Mouse (Mus musculus): ENCODE data around the gene Lnpep. TPM values are rescaled to one million over a fixed set of nuclear protein-coding genes. Genes with fewer than 3 reads are reported as not detected.
"Not testable (repeated sequence)": the region's sequence is repeated elsewhere in the genome, so short reads cannot be mapped to it uniquely, and the experiment has no call there.

The Lnpep gene
- polyA plus RNA-seq, 1 experiment from 2014 or later, result 12.7 TPM

GRCm38 (mm10) chr17:17628237-17628879 is 3.5 kb upstream of the Lnpep start:
- H3K27ac ChIP-seq (ENCODE audit: low read length); H3K9me3 ChIP-seq (replicated peaks; ENCODE audit: control insufficient read depth, low read length); H3K9ac ChIP-seq (ENCODE audit: low read length); H3K36me3 ChIP-seq (ENCODE audit: control insufficient read depth, insufficient read depth); H3K27me3 ChIP-seq (ENCODE audit: control insufficient read depth, insufficient read depth, low read length); H3K4me3 ChIP-seq (ENCODE audit: low read length); H3K4me1 ChIP-seq (ENCODE audit: control insufficient read depth, insufficient read depth, low read length); ATAC-seq (replicated peaks; ENCODE audit: extremely low read depth, insufficient read depth, low FRiP score); H3K4me2 ChIP-seq (ENCODE audit: low read depth, low read length): not testable (repeated sequence)
- WGBS, result 94% methylated on average over 7 of the region's 7 CpGs

GRCm38 (mm10) chr17:17627558-17627957 is 2.7 kb upstream of the Lnpep start:
- no peak overlapping the region for H3K9ac ChIP-seq (ENCODE audit: low read length)
- no peak overlapping the region for H3K4me3 ChIP-seq (ENCODE audit: low read length)
- H3K4me1 ChIP-seq (ENCODE audit: control insufficient read depth, insufficient read depth, low read length), result peaks cover 10% of the 10 kb centered on the region
- no peaks in the 10 kb centered on the region for H3K27me3 ChIP-seq (ENCODE audit: control insufficient read depth, insufficient read depth, low read length)
- WGBS, result 87% methylated on average over 2 of the region's 2 CpGs
- no peaks in the 10 kb centered on the region for H3K9me3 ChIP-seq (replicated peaks; ENCODE audit: control insufficient read depth, low read length)
- no peak for ATAC-seq (replicated peaks; ENCODE audit: extremely low read depth, insufficient read depth, low FRiP score)
- H3K4me2 ChIP-seq (ENCODE audit: low read depth, low read length), result no peak overlapping the region
- H3K36me3 ChIP-seq (ENCODE audit: control insufficient read depth, insufficient read depth), result no peaks in the 10 kb centered on the region
- no peak overlapping the region for H3K27ac ChIP-seq (ENCODE audit: low read length)

- peak overlapping the region; percentile 100 for H3K27ac ChIP-seq (ENCODE audit: low read length)
- H3K9me3 ChIP-seq (replicated peaks; ENCODE audit: control insufficient read depth, low read length), result no peaks in the 10 kb centered on the region
- H3K27me3 ChIP-seq (ENCODE audit: control insufficient read depth, insufficient read depth, low read length), result no peaks in the 10 kb centered on the region
- WGBS, result 25% methylated on average over 7 of the region's 7 CpGs
- peak overlapping the region; percentile 73 for H3K4me2 ChIP-seq (ENCODE audit: low read depth, low read length)
- ATAC-seq (replicated peaks; ENCODE audit: extremely low read depth, insufficient read depth, low FRiP score), result no peak
- no peaks in the 10 kb centered on the region for H3K36me3 ChIP-seq (ENCODE audit: control insufficient read depth, insufficient read depth)
- H3K9ac ChIP-seq (ENCODE audit: low read length), result peak overlapping the region; percentile 100
- H3K4me1 ChIP-seq (ENCODE audit: control insufficient read depth, insufficient read depth, low read length), result peaks cover 18% of the 10 kb centered on the region
- peak overlapping the region; percentile 97 for H3K4me3 ChIP-seq (ENCODE audit: low read length)
Measured at GRCm38 (mm10) chr17:17625887-17626679, 1.2 kb upstream of the Lnpep start.

- Histone ChIP-seq H3K9me3 (replicated peaks; ENCODE audit: control insufficient read depth, low read length) (no peaks in the 10 kb centered on the region), H3K4me1 (ENCODE audit: control insufficient read depth, insufficient read depth, low read length) (peaks cover 21% of the 10 kb centered on the region), H3K4me2 (ENCODE audit: low read depth, low read length) (peak overlapping the region; percentile 82), H3K27ac (ENCODE audit: low read length) (peak overlapping the region; percentile 100), H3K9ac (ENCODE audit: low read length) (peak overlapping the region; percentile 100), H3K27me3 (ENCODE audit: control insufficient read depth, insufficient read depth, low read length) (no peaks in the 10 kb centered on the region), H3K4me3 (ENCODE audit: low read length) (peak overlapping the region; percentile 97), H3K36me3 (ENCODE audit: control insufficient read depth, insufficient read depth) (no peaks in the 10 kb centered on the region)
- peak; percentile 97 for ATAC-seq (replicated peaks; ENCODE audit: extremely low read depth, insufficient read depth, low FRiP score)
- WGBS, result under 1% methylated on average over 51 of the region's 51 CpGs
Measured at GRCm38 (mm10) chr17:17624421-17624956, 361 bp downstream of the Lnpep start.

- under 1% methylated on average over 40 of the region's 42 CpGs for WGBS
- peaks cover 24% of the 10 kb centered on the region for H3K4me1 ChIP-seq (ENCODE audit: control insufficient read depth, insufficient read depth, low read length)
- ATAC-seq (replicated peaks; ENCODE audit: extremely low read depth, insufficient read depth, low FRiP score), result peak; percentile 7
Measured at GRCm38 (mm10) chr17:17623890-17624420, 895 bp downstream of the Lnpep start.

GRCm38 (mm10) chr17:17623221-17623889 is 1.5 kb downstream of the Lnpep start:
- WGBS, result 7% methylated on average over 7 of the region's 7 CpGs
- Histone ChIP-seq H3K27ac (ENCODE audit: low read length) (peak overlapping the region; percentile 100), H3K9ac (ENCODE audit: low read length) (peak overlapping the region; percentile 100), H3K4me1 (ENCODE audit: control insufficient read depth, insufficient read depth, low read length) (peaks cover 26% of the 10 kb centered on the region), H3K9me3 (replicated peaks; ENCODE audit: control insufficient read depth, low read length) (no peaks in the 10 kb centered on the region), H3K4me2 (ENCODE audit: low read depth, low read length) (peak overlapping the region; percentile 82), H3K27me3 (ENCODE audit: control insufficient read depth, insufficient read depth, low read length) (no peaks in the 10 kb centered on the region), H3K4me3 (ENCODE audit: low read length) (peak overlapping the region; percentile 97), H3K36me3 (ENCODE audit: control insufficient read depth, insufficient read depth) (no peaks in the 10 kb centered on the region)
- ATAC-seq (replicated peaks; ENCODE audit: extremely low read depth, insufficient read depth, low FRiP score), result no peak

More at GRCm38 (mm10) chr17:17623890-17624420, 895 bp downstream of the Lnpep start:
- Histone ChIP-seq H3K9ac (ENCODE audit: low read length) (peak overlapping the region; percentile 100), H3K4me3 (ENCODE audit: low read length) (peak overlapping the region; percentile 97), H3K36me3 (ENCODE audit: control insufficient read depth, insufficient read depth) (no peaks in the 10 kb centered on the region), H3K27ac (ENCODE audit: low read length) (peak overlapping the region; percentile 100), H3K27me3 (ENCODE audit: control insufficient read depth, insufficient read depth, low read length) (no peaks in the 10 kb centered on the region), H3K4me2 (ENCODE audit: low read depth, low read length) (peak overlapping the region; percentile 82), H3K9me3 (replicated peaks; ENCODE audit: control insufficient read depth, low read length) (no peaks in the 10 kb centered on the region)

GRCm38 (mm10) chr17:17622576-17622975 is 2.3 kb downstream of the Lnpep start:
- Histone ChIP-seq H3K4me3 (ENCODE audit: low read length) (no peak overlapping the region), H3K4me1 (ENCODE audit: control insufficient read depth, insufficient read depth, low read length) (peaks cover 34% of the 10 kb centered on the region), H3K27ac (ENCODE audit: low read length) (no peak overlapping the region), H3K4me2 (ENCODE audit: low read depth, low read length) (peak overlapping the region; percentile 53), H3K9ac (ENCODE audit: low read length) (peak overlapping the region; percentile 34; the same call in 1 of the 2 replicates), H3K36me3 (ENCODE audit: control insufficient read depth, insufficient read depth) (no peaks in the 10 kb centered on the region), H3K27me3 (ENCODE audit: control insufficient read depth, insufficient read depth, low read length) (no peaks in the 10 kb centered on the region), H3K9me3 (replicated peaks; ENCODE audit: control insufficient read depth, low read length) (no peaks in the 10 kb centered on the region)
- 96% methylated on average over 1 of the region's 1 CpGs for WGBS
- ATAC-seq (replicated peaks; ENCODE audit: extremely low read depth, insufficient read depth, low FRiP score), result no peak

GRCm38 (mm10) chr17:17621586-17621985 is 3.3 kb downstream of the Lnpep start:
- Histone ChIP-seq H3K4me2 (ENCODE audit: low read depth, low read length) (peak overlapping the region; percentile 53), H3K27me3 (ENCODE audit: control insufficient read depth, insufficient read depth, low read length) (no peaks in the 10 kb centered on the region), H3K36me3 (ENCODE audit: control insufficient read depth, insufficient read depth) (no peaks in the 10 kb centered on the region), H3K27ac (ENCODE audit: low read length) (peak overlapping the region; percentile 66), H3K9me3 (replicated peaks; ENCODE audit: control insufficient read depth, low read length) (no peaks in the 10 kb centered on the region), H3K9ac (ENCODE audit: low read length) (peak overlapping the region; percentile 29; the same call in 1 of the 2 replicates), H3K4me1 (ENCODE audit: control insufficient read depth, insufficient read depth, low read length) (peaks cover 36% of the 10 kb centered on the region), H3K4me3 (ENCODE audit: low read length) (0 out of 2 replicates have a peak overlapping the region, but pooled peaks have one; percentile 16)
- no peak for ATAC-seq (replicated peaks; ENCODE audit: extremely low read depth, insufficient read depth, low FRiP score)
- WGBS, result 34% methylated on average over 3 of the region's 3 CpGs

Data from heart, embryonic 16.5 days (tissue).